Mouse (Mus musculus) megakaryocyte, embryonic 14.5 days (primary cell): ENCODE measurements around the gene Cbr3.
"Not testable (repeated sequence)": the region's sequence is repeated elsewhere in the genome, so short reads cannot be mapped to it uniquely, and the experiment has no call there.

ENCODE experiments used
- FLI1 ChIP-seq: IDR thresholded peaks from 2 replicates; pipeline ENCODE4 v1.6.1; 2012; ENCODE audit warnings: low read length, inconsistent platforms, mixed read lengths
- GATA1 ChIP-seq: IDR thresholded peaks from 3 replicates; pipeline ENCODE4 v1.6.1; 2012; ENCODE audit warnings: mixed read lengths, low read length, inconsistent platforms, borderline replicate concordance

GRCm38 (mm10) chr16:93685783-93686182 lies 2.8 kb downstream of the Cbr3 start:
- TF ChIP-seq GATA1, FLI1: not testable (repeated sequence)
